Mouse (Mus musculus): Measurements from ENCODE around the gene Scgn. TPM values are rescaled to one million over a fixed set of nuclear protein-coding genes. Genes with fewer than 3 reads are reported as not detected.

Gene Scgn
- under 1 TPM; 0.41 to 0.55 TPM for total RNA-seq (2021)

- DNase-seq (ENCODE audit: low spot score in 2 of 2): peak in 1 of 2 experiments; percentile 27
- intact Hi-C loops (cut with DNase I): no loop called here
These were observed at the start of gene Scgn for GRCm38 (mm10) chr13:23990928-23991327. Gene Scgn, minus strand, starts transcription at chr13:23991214.

GRCm38 (mm10) chr13:24040221-24040620, 49.2 kb upstream of the Scgn start:
- intact Hi-C loops (cut with DNase I): no loop called here

DNA sequence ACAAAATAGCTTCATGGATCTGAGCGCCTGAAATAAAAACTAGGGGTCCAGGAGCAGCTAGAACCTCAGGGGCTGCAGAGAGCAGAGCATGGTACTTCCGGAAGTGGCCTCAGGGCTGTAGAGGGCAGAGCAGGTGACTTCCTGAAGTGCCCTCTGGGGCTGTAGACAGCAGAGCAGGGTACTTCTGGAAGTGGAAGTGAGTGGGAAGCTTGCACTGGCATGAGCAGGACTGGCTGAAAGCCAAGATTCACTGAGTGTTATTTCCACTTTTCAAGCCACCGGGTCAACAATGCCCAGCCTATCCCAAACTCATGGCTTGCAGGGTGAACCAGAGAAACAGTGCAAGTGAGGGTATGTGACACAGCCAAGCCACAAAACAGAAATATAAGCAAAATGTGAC, 46.5 kb upstream of the Scgn start:
- intact Hi-C loops (cut with DNase I): loop anchor here (5.0 kb wide), 1 partner anchor 260 kb away; no protein-coding TSS in a partner anchor

More at GRCm38 (mm10) chr13:24040221-24040620, 49.2 kb upstream of the Scgn start:
- no peak for DNase-seq (ENCODE audit: low spot score in 2 of 2)

DNA sequence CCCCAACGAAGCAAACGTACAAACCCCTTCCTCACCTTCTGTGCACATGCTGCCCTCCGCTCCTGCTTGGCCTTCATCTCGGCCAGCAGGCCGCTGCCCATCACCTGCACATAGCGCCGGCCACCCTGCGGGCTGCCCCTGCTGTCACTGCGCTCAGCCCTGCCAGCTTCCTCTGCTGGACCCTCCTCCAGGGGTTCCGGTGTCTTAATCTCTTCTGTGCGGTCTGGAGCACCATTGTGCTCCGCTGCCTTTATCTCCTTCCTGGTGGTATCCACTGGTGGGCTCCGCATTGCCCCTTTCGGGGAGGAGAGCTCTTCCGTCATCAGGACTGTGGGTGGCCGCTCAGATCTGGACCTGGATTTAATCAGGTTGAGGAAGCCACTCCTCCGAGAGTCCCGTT, 45.1 kb upstream of the Scgn start:
- no peak for DNase-seq (ENCODE audit: low spot score in 2 of 2)
- intact Hi-C loops (cut with DNase I): loop anchor here (5.0 kb wide), 1 partner anchor 261 kb away; no protein-coding TSS in a partner anchor

More for the DNA sequence above, 46.5 kb upstream of the Scgn start:
- no peak for DNase-seq (ENCODE audit: low spot score in 2 of 2)

DNA sequence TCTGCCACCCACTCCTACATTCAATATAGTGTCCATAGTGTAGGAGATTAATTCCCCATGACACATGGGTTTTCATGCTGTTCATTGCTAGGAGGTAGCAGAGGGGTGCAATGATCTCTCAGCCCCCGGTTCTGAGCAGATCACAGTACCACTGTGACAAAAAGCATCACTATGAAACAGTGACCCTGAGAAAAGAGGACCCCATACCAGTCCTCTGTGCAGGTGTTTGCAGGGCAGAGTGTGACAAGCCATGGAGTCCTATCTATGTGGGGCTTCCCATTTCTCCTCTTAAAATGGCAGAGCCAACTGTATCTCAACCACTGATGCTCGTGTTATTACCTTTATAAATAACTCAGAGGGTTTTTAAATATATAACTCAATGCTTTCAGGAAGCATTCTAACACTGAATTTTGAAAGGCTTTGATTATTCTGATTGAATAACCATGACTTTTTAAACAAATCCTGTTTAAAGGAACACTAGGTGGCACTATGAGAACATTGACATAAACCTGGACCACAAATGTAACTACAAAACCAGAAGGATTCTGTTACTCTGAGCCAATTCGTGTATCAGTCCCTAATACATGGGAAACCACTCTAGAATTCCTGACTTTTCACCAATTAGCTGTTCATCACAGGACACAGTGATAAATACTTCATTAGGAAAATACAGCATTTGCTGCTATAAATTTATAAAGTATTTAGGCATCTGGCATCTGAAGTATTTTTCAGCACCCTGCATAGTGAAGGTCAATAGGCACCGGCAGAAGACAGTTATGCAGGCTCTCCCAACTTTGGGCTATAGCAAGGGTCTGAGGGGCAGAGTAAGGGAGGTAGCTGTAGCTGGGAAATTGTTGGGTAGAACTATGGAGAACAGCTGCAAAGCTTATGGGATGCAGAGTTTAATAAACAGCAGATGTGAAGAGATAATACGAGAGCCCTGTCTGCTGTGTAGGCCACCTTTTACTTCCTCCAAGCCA, 36.5 kb upstream of the Scgn start:
- intact Hi-C loops (cut with DNase I): loop anchor here (5.0 kb wide), 1 partner anchor 255 kb away; the partner anchor contains the start of gene Carmil1
- peak in 1 of 2 experiments; percentile 27 for DNase-seq (ENCODE audit: low spot score in 2 of 2)

DNA sequence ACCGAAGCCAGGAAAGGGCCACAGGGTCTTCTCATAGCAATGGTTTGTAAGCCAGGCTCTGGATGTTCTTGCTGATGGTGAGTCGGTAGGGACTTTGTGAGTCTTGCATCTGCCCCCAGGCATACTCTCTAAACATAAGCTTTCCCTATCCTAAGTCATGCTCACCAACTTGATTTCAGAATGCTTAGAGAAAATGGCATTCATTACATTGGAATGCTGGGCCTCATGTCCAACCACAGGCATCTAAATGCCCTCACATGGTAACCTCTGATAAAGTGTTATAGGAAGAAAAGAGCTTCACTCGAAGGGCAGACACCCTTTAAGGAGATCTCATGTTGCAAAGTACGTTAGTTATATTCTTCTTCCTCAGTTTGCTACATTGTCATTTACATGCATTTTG, 27.5 kb upstream of the Scgn start:
- DNase-seq (ENCODE audit: low spot score in 2 of 2): no peak
- intact Hi-C loops (cut with DNase I): loop anchor here (5.0 kb wide), 1 partner anchor 186 kb away; no protein-coding TSS in a partner anchor

GRCm38 (mm10) chr13:24005528-24005927, 14.5 kb upstream of the Scgn start:
- intact Hi-C loops (cut with DNase I): no loop called here
- no peak for DNase-seq (ENCODE audit: low spot score in 2 of 2)

DNA sequence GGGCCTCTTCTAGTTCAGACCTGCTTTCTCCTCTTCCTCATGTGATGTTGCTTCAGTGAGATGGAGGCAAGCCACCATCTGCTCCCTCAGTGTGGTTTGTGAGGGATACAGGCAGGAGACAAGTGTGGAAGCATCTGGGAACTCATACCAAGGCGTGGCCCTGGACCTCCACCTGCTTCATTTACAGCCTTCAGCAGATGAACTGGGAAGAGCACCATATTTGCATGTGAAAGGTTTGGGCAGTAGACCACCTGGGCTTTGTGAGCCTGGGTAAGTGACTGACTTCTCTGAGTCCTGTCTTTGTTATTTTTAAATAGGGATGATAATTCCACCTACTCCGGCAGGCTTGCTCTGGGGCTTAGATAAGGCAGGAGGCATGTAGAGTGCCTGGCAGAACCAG, 10.8 kb upstream of the Scgn start:
- DNase-seq (ENCODE audit: low spot score in 2 of 2): no peak
- intact Hi-C loops (cut with DNase I): no loop called here

DNA sequence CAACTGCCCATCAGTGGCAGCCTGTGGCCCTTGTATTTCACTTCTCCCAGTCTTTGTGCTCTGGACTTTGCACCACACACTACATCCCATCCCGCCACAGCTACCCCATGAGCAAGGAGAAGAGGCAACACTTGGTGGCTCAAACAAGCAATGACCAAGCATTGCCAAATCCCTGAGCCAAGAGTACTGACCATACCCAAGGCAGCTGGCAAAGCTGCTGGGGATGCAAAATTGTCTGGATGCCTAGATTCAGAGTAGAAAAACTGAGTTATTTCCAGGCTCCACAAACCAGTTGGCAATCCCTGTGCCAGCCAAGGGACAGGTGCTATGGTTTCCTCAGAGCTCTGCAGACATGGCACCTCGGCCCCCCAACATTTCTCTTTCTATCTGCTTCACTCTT, 10.1 kb upstream of the Scgn start:
- intact Hi-C loops (cut with DNase I): no loop called here

GRCm38 (mm10) chr13:23998826-23999225, 7.8 kb upstream of the Scgn start:
- intact Hi-C loops (cut with DNase I): no loop called here
- no peak for DNase-seq (ENCODE audit: low spot score in 2 of 2)

More for the DNA sequence above, 10.1 kb upstream of the Scgn start:
- peak in 1 of 2 experiments; percentile 6 for DNase-seq (ENCODE audit: low spot score in 2 of 2)

DNA sequence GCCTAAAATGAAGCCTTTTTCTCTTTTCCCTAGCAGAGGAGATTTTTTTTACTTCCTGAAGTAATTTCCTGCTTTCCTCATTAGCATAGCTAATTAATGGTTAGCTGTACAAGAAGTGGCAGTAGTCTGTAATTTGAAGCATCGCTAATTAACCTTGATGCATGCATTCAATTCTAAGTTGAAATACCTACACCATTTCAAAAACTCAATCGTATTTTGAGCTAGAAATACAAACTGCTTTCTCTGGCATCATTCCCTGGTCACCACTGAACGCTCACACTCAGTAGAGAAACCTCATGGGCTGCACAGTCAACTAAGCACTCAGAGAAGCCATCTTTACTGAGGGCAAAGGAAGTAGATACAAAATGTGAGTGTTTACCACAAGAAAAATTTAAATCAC, 3.7 kb upstream of the Scgn start:
- no peak for DNase-seq (ENCODE audit: low spot score in 2 of 2)
- intact Hi-C loops (cut with DNase I): no loop called here

DNA sequence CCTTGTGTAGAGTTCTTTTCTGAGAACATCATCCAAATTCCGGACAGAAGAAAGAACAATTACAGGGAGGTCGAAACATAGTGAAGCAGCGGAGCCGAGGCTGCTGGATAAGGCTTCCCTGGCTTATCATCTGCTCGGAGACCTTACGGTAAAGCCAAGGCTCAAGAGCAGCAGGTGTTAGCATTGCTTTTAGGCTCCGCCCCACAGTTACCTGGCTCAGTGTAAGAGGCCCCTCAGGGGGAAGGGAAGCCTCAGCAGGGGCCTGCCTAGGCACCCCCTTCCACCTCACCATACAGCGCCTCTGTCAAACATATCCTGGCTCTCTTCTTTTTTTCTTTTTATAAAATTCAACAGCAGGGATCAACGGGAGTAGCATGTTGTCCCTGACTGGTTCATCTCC, 3.0 kb upstream of the Scgn start:
- intact Hi-C loops (cut with DNase I): no loop called here

GRCm38 (mm10) chr13:23990451-23990850, 563 bp downstream of the Scgn start:
- intact Hi-C loops (cut with DNase I): no loop called here
- DNase-seq (ENCODE audit: low spot score in 2 of 2): no peak

More for the DNA sequence above, 3.0 kb upstream of the Scgn start:
- DNase-seq (ENCODE audit: low spot score in 2 of 2): no peak

GRCm38 (mm10) chr13:23985130-23985529, 5.9 kb downstream of the Scgn start:
- intact Hi-C loops (cut with DNase I): no loop called here
- no peak for DNase-seq (ENCODE audit: low spot score in 2 of 2)

DNA sequence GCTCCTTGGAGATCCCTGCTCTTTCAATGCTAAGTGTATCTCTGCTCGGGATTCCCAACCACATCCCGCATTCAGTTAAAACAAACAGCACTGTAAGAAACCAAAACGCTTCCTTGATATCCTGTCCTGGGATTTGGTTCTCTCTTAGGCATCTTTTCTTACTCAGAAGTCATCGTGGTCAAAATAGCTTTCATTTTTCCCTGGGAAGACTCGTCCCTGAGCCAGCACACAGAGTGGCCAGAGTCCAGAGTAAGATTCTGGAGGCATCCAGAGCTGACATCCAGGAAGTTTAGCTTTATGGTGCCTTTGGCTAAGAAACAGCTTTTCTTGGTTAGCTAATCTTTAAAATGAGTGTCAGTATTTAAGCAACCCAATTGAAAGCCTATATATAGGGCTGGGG, 18.7 kb downstream of the Scgn start:
- DNase-seq (ENCODE audit: low spot score in 2 of 2): no peak
- intact Hi-C loops (cut with DNase I): no loop called here

DNA sequence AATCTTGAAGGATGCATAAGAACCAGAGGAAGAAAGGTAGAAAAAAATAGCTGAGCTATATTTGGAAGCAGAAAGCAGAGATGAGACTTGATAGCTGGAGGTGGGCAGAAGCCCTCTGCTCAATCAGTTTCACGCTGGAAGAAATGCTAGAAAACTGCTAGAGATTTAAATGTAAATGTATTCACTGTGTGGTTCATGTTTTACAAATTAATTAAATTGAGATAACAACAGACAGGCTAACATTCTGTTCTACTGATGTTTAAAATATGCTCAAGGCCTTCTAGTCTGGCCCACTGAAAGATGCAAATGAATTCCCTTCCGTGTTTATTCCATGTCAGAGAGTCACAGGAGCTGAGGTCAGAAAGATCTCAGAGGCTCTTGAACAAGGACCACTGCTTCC, 19.1 kb downstream of the Scgn start:
- peak in 1 of 2 experiments; percentile 32 for DNase-seq (ENCODE audit: low spot score in 2 of 2)
- intact Hi-C loops (cut with DNase I): no loop called here

DNA sequence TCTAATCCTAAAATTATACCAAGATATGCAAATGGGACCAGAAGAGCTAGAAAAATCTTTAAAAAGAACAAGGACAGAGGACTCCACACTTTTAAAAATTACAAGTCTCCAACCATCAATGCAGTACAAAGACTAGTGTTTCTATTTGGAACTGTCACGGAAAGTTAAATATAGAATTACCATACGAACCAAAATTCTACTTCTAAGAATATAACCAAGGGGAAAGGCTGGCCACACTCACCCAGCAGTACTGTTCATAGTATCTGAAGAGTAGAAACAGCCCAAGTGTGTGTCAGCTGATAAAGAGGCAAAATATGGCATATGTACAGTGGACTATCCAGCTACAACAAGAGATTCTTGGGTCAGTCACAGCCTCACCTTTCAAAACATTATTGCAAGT, 26.1 kb downstream of the Scgn start:
- peak in 1 of 2 experiments; percentile 35 for DNase-seq (ENCODE audit: low spot score in 2 of 2)
- intact Hi-C loops (cut with DNase I): loop anchor here (5.0 kb wide), 1 partner anchor 108 kb away; no protein-coding TSS in a partner anchor

- DNase-seq (ENCODE audit: low spot score in 2 of 2): no peak
- intact Hi-C loops (cut with DNase I): no loop called here
These were observed 31.2 kb downstream of the Scgn start for GRCm38 (mm10) chr13:23959776-23960175.

- intact Hi-C loops (cut with DNase I): loop anchor here (2.0 kb wide), 1 partner anchor 118 kb away; no protein-coding TSS in a partner anchor
- no peak for DNase-seq (ENCODE audit: low spot score in 2 of 2)
These were observed 40.1 kb downstream of the Scgn start for GRCm38 (mm10) chr13:23950928-23951327.

- intact Hi-C loops (cut with DNase I): loop anchor here (2.0 kb wide), 1 partner anchor 117 kb away; no protein-coding TSS in a partner anchor
- no peak for DNase-seq (ENCODE audit: low spot score in 2 of 2)
These were observed 41.3 kb downstream of the Scgn start for GRCm38 (mm10) chr13:23949484-23950246.

Measured in left cerebral cortex, postnatal 25 days (tissue).